Mouse (Mus musculus): Measurements from ENCODE around the gene Os9.

Gene Os9

GRCm38 (mm10) chr10:127118470-127118869 lies 2.5 kb downstream of the Os9 start:
- WGBS = 94% methylated on average over 11 of the region's 11 CpGs

GRCm38 (mm10) chr10:127115068-127115467 lies 5.9 kb downstream of the Os9 start:
- 68% methylated on average over 2 of the region's 2 CpGs for WGBS

- 88% methylated on average over 11 of the region's 11 CpGs for WGBS
These were observed 6.5 kb downstream of the Os9 start for GRCm38 (mm10) chr10:127114408-127114807.

DNA sequence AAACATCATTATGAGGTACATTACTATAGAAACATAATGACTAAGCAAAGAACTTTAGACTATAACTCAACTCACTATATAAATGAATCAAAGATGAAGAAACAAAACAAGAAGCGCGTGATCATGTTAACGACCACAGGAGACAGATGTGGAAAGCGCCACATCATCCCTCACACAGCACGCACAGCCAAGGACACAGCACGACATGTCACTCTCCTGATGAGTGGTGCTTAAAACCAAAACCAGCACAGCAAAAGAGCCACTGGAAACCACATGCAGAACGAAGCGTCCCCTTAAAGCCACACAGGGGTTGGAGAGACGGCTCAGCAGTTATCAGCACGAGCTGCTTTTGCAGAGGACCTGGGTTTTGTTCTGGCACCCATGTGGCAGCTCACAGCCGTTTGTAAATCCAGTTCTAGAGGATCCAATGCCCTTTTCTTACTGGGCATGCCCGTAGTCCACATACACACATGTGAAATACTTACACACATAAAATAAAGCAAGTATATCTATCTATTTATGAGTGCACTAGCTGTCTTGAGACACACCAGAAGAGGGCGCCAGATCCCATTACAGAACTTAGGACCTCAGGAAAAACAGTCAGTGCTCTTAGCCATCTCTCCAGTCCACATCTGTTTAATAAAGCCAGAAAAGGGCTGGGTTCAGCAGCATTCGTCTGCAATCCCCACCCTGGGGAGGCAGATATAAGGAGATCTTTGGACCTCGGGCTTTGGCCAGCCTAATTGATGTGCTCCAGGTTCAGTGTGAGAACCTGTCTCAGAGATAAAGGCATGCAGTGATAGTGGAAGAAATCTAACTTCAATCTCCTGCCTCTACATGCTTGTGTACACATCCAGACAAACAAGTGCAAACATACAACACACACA lies 9.7 kb downstream of the Os9 start:
- 92% methylated on average over 15 of the region's 15 CpGs for WGBS

DNA sequence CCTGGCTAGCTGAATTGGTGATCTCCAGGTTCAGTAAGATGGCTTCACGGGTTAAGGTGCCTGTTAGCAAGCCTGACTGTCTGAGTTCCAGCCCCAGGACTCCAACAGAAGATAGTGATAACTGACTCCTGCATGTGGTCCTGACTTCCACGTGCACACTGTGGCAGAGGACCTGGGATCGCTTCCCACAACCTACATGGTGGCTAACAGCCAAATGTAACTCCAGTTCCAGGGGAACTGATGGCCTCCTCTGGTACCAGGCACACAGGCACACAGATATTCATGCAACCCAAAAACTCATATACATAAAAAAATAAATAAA lies 12.7 kb downstream of the Os9 start:
- 73% methylated on average over 3 of the region's 3 CpGs for WGBS

GRCm38 (mm10) chr10:127107563-127108261 lies 13.2 kb downstream of the Os9 start:
- WGBS = 89% methylated on average over 16 of the region's 16 CpGs

GRCm38 (mm10) chr10:127103631-127104030 lies 17.3 kb downstream of the Os9 start:
- WGBS = 70% methylated on average over 7 of the region's 7 CpGs

GRCm38 (mm10) chr10:127101151-127101550 lies 19.8 kb downstream of the Os9 start:
- 82% methylated on average over 6 of the region's 6 CpGs for WGBS

- WGBS = 90% methylated on average over 8 of the region's 8 CpGs
These were observed 20.5 kb downstream of the Os9 start for GRCm38 (mm10) chr10:127100414-127100813.

- 85% methylated on average over 15 of the region's 15 CpGs for WGBS
These were observed 21.1 kb downstream of the Os9 start for GRCm38 (mm10) chr10:127099868-127100267.

GRCm38 (mm10) chr10:127099191-127099590 lies 21.7 kb downstream of the Os9 start:
- 86% methylated on average over 10 of the region's 10 CpGs for WGBS

DNA sequence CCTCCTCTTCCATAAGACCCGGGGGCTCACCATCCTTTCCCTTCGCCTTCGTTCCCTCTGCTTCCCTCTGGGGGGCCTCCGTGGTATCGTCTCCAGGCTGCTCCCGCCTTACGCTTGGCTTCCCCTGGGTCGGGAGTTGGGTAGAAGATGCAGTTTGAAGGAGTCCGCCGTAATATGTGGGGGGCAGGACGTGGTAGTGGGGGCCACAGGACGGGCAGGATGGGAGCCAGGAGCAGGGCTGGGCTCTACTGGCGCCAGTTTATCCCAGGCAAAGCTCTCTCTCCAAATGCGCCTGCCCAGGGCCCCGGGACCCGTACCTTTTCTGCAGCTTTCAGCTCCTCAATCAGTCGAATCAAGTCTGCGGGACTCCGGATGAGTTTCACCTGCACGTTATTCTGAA lies 22.4 kb downstream of the Os9 start:
- 79% methylated on average over 20 of the region's 20 CpGs for WGBS

DNA sequence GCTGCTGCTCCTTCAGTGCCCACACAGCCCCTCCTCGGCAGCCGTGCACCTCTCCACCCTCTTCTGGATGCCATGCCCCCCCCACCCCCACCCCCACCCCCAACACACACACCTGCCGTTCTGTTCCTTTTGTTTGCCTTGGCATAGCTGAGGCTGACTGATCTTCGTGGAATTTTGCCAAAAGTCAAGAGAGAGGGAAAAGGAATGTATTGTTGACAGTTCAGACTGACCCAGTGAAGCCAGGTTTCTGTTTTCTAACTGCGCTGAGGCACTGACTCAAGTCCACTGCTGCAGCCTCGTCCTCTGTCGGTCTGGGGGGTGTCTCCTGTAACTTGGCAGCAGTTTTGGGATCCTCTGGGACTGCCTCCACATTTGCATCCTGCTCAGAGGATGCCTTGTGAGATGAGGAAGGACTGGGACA lies 26.5 kb downstream of the Os9 start:
- WGBS = 7% methylated on average over 7 of the region's 7 CpGs

- WGBS = 36% methylated on average over 4 of the region's 4 CpGs
These were observed 28.2 kb downstream of the Os9 start for GRCm38 (mm10) chr10:127092742-127093141.

DNA sequence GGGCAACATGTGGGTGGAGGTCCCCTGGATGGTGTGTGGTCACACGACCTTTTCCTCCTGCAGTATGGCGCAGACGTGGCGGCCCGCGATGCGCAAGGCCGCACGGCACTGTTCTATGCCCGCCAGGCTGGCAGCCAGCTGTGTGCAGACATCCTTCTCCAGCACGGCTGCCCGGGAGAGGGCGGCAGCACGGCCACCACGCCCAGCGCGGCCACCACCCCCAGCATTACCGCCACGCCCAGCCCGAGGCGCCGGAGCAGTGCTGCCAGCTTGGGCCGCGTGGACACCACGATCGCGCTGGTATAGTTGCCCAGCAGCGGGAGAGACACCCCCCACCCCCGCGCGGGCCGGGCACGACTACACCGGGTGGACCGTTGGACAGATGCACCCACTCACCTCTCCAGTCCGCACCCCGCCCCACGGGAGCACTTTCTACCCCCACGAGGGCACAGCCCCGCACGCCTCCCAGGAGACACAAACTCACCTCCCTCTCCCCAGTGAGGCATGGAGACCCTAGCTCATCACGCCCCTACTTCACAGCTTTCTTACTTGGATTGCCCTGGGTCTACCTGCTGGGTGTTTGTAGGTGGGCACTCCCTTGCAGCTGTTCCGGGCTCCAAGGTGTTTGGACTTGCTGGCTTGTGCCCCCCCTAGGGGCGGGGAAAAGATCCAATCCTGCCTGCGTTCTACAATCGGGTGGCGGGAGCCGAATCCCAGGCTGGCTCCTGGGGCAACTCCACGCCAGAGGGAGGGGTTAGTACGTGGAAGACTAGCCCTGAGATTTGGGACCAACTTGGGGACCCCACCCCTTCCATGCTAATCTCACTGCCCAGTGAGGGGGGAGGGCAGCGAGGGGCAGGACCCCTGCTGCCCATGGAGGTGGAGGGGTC lies 29.2 kb downstream of the Os9 start:
- 20% methylated on average over 51 of the region's 51 CpGs for WGBS

- 13% methylated on average over 57 of the region's 57 CpGs for WGBS
These were observed 30.1 kb downstream of the Os9 start for GRCm38 (mm10) chr10:127090560-127091411.

DNA sequence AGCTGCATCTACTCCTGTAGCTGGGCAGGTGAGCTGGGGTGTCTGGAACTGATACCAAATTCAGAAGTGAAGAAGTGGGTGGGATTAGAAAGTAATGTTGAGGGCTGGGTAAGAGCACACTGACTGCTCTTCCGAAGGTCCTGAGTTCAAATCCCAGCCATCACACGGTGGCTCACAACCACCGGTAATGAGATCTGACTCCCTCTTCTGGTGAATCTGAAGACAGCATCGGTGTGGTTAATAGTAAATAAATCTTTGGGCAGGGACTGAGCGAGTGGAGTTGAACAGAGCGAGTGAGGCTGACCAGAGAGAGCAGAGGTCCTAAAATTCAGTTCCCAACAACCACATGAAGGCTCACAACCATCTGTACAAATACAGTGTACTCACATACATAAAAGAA lies 35.3 kb downstream of the Os9 start:
- 60% methylated on average over 6 of the region's 6 CpGs for WGBS

GRCm38 (mm10) chr10:127085052-127085451 lies 35.9 kb downstream of the Os9 start:
- 89% methylated on average over 9 of the region's 9 CpGs for WGBS

DNA sequence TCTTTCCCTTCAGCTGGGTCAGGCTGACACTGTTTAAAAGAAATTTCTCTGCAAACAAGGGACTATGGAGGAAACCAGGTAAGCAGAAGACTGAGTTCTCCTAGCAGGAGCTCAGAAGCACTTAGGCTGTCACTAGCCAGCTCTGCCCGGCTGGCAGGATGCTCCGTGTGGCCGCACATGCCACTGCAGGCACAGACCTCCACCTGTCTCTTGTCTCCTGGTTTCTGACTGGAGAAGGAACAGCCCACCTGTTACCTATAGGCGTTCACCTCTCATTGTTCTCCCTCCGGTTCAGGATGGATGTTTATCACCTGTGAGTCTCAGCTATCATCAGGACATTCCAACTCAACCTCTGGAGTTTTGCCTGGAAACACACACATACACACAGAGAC lies 37.0 kb downstream of the Os9 start:
- 48% methylated on average over 5 of the region's 5 CpGs for WGBS

- WGBS = 36% methylated on average over 8 of the region's 8 CpGs
These were observed 37.5 kb downstream of the Os9 start for GRCm38 (mm10) chr10:127083292-127083914.
